Mouse (Mus musculus) testis, postnatal 10 days (tissue): Measurements from ENCODE around the gene Col4a4.
A peak's percentile ranks its signal among the peaks of the same experiment; 100 is the strongest.

Experiments used
- DNase-seq: peaks from one replicate; pipeline ENCODE4 v3.0.0; 2021; ENCODE audit warnings: low spot score

Col4a4 gene

DNA sequence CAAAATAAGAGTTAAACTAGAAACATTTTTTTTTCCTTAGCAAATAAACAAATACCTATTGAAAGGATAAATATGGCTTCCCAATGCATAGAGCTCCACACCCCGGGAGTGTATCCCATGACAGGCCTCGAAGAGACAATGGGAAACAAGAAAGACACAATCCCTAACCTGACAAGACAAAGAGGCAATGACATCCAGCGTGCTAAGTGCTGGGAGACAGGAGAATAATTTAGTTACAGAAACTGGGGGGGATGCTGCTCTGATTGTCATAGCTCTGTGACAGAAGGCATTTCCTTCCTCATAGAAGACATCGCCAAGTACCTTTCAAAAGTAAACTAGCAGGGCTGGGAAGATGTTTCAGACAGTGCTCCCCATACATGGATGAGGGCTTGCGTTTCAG is 111.4 kb downstream of the Col4a4 start:
- no peak for DNase-seq

GRCm38 (mm10) chr1:82474461-82474961 is 112.1 kb downstream of the Col4a4 start:
- DNase-seq, result no peak

- DNase-seq, result no peak
Measured at GRCm38 (mm10) chr1:82473467-82473866, 113.2 kb downstream of the Col4a4 start.

DNA sequence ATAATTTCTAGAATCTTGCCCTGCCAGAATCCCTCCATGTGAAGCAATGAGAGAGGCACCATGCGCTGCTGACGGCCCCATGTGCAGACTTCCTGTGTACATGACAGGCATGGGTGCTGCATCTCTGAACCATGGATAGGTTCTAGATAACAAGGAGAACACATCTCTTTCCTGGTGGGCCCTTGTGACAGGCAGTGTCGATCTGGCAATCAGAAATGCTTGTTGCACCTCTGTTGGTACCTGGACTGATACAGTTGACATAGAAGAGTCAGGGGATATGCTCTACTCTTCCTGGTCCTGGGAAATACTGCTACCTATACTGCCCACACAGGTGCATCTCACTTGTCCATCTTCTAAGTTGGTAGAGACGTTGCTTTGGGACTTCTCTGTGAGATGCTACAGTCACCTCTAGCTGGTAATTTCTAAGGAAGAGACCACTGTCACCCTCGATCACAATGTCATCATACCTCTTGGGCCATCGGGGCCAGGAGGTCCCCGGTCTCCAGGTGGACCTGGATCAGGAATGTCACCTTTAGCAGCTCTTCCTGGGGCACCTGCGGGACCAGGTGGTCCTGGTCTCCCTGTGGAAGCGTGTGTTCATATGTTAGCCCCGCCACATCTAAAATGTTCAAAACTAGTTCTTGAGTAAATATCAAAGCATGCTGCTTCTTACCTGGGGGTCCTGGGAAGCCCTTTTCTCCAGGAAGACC is 116.0 kb downstream of the Col4a4 start:
- DNase-seq, result no peak

GRCm38 (mm10) chr1:82468872-82469271 is 117.8 kb downstream of the Col4a4 start:
- no peak for DNase-seq

DNA sequence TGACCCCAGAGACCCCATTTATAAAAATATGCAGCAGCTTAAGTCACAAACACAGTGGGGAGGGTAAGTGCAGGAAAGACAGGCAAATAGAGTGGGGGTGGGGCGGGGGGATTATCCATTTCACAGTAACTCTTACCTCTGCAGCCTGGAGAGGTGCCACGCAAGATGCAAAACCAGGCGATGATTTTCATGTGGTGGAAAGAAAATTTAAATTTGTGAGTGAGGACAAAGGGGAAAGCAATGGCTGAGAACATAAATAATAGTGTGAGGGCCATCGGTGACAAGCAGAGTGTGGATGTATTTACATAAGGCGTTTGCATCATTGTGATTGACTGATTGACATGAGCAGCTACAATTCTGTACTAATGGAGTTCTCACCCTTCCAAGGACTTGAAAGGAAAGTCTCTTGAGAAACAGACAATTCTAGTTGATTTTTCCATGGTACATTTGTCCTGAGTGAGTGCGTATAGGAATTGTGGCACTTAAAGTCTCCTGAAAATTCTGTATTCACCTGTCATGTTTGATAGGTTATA is 121.3 kb downstream of the Col4a4 start:
- DNase-seq, result no peak

GRCm38 (mm10) chr1:82461041-82461440 is 125.6 kb downstream of the Col4a4 start:
- DNase-seq, result no peak

- no peak for DNase-seq
Measured at GRCm38 (mm10) chr1:82459926-82460325, 126.7 kb downstream of the Col4a4 start.

DNA sequence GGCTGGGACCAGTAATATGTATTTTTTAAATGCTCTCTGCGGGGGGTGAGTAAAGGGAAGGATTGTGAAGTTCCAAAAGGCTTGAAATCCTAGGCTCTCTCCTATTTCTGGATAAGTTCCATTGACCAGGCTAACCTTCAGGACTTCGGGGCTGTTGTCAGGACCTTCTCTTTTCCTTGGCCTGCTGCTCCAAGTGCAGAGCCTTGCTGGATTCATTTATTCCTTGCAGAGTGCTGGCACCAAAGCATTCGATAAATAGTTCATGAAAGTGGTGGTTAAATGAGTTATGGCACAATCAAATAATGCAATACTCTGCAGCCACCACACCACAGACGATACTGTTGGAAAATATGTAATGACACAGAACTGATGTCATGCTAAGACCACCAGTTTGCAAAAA is 127.3 kb downstream of the Col4a4 start:
- no peak for DNase-seq

DNA sequence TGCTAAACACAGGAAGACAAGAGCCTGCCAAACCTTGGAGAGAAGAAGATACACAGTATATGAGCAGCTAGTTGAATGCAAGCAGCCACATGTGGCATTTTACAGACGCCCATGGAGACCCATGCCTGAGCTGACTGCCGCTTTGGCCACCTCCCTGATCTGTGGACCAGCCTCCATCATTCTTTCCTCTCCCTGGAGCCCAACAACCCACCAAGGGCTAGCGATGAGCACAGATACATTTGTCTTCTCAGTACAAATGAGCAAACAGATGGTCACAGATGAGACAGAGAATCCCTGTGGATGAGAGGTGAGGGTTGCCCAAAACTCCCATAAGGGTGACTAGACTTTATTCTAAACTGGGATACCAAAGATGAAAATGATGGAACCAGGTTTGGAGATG is 132.6 kb downstream of the Col4a4 start:
- DNase-seq, result no peak

DNA sequence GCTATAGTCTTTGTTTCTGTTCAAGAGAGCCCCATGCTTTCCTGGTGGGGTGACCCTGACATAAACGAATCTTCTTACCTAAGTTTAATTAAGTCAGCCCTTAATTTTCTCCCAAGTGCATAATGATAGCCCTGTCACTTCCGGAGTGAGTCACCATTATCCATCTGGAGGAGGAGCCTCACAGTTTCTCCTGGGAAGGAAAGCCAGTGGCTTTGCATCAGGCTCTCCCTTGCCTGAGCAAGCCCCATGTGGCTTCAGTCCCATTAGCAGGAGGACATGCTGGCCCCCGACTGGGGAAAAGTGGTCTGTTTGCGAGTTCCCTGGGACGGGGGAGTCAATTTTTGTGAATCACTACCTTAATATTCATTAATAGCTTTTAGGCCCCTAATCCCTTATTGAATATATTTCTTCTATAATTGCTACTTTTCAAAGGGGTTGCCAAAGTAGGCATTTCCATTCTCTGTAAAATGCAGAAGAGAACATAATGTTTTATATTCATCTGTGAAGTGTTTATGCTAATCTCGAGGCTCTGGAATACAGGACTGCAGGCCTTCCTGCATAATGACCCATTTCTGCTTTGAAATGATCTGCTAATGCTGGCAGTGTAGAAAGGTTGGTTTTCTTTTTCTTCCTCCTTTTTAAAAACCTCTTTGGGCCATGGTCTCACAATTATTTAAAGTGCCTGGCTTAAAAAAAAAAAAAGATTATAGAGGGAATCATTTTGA is 134.6 kb downstream of the Col4a4 start:
- no peak for DNase-seq

DNA sequence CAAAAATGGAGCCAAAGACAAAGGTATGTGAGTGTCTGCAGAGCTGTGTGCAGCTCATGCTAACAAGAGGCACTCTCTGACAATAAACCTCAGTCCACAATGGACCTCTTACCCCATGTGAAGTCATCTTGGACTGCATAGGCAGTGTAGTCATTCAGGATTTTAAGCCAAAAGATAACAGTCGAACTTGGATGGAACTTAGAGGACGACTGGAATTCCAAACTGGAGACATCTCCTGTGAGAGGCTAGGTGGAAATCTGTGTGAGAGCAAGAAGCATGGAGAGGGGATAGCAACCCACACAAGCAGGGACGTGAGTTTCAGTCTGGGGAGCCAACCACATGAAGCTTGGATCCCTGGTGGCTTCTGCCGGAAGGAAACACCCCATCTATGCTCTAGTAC is 136.8 kb downstream of the Col4a4 start:
- no peak for DNase-seq

DNA sequence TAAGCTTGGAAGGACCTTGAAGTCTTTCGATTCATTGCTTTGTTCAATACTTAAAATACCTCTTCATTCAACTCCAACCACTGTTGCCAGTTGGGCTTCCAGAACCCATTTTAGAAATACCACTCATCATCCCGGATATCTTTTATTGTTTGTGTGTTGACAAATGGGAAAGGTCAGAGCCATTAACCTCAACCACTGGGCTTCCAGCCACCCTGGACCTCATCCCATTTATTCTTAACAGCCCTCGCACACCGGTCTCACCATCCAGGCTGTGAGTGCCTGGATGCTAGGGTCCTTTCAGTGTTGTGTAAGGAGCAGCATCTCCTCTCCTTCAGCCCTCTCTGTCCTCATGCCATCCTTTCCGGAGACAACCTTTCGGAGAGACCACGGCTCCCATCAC is 140.6 kb downstream of the Col4a4 start:
- no peak for DNase-seq

GRCm38 (mm10) chr1:82443517-82443916 is 143.1 kb downstream of the Col4a4 start:
- no peak for DNase-seq

DNA sequence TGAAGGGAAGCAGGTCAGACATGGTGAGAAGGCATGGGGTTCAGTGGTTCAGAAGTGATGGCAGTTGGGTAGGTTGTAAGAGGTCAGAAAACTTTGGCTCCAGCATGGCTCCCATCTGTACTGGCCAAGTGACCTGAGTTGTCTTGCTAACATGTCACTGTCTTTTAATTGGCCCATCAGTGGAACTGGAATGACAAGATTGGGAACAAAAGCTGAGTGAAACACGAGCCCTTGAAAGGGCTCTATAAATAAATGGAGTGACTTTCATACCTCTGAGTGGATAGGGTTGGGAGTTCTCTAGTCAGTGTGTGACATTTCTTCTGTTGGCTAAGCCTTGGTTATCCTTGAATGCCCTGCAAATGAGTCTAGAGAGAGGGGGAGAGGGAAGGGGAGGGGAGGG is 146.5 kb downstream of the Col4a4 start:
- DNase-seq, result no peak

- DNase-seq, result no peak
Measured at GRCm38 (mm10) chr1:82437273-82437672, 149.4 kb downstream of the Col4a4 start.

GRCm38 (mm10) chr1:82433649-82434005 is 153.0 kb downstream of the Col4a4 start:
- no peak for DNase-seq

DNA sequence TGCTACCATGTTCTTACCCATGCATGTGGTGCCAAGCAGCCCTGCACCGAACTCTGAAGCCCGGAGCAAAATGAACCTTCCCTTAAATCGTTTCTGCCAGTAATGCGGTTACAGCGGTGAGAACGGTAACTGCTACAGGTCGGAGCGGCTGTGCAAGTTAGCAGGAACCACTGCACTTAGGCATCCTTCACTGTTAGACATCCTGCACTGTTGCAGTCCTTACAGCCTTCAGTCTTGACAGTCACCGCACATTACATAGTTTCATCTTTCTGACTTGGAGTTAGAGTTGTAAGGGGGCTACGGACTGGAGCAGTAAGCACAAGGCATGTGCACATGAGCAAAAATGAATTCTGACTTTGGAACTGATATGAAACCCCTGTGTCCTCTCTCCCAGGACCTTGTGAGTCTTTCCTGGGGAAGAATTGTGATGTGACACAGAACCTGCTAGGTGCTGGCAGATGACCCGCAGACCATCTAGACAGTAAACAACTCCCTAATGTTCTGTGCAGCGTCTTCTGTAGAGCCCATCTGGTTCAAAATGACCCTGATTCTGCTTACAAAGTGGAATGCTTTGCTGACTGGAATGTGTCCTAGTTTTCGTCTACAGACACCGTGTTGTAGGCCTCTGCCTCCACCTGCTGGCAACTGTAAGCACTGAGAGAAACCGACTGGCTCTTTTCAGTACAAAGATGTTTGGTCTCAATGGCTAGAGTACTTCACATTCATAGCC is 153.6 kb downstream of the Col4a4 start:
- DNase-seq, result peak; percentile 83

DNA sequence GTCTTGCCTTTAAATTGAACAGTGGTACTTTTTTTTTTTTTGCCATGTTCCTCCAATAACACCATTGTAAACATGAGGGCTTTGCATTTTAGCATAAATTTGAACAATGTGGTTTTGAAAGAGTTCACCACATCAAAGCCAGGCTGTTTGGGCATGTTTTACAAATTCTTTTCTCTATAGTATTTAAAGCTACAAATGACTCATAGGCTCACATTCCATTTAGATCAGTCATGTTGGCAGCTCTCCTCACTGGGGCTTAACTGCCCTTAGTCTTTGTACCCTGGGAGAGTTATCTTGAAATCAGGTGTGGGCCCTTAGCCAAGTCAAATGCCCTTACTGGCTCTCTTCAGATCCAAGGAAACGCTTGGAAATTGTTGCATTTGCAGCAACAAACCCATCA is 157.6 kb downstream of the Col4a4 start:
- no peak for DNase-seq

GRCm38 (mm10) chr1:82427729-82428128 is 158.9 kb downstream of the Col4a4 start:
- DNase-seq, result no peak

DNA sequence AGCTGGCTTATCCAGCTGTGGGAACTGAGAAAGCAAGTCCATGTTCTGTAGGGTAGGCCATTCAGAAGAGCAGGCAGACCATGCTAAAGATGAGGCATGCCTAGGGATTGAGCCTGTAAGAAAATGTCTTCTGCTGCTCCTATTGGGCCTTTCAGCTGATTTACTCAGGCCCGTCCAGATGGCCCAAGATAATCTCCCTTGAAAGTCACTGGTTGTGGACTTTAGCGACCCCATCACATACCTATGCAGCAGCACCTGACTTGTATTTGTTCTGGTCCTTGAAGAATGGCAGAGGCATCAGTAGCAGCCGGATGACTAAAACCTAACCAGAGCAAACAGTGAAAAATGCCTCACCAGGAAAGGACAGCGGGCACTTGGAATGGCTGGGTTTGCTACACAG is 171.0 kb downstream of the Col4a4 start:
- DNase-seq, result no peak

- DNase-seq, result no peak
Measured at GRCm38 (mm10) chr1:82414434-82415045, 172.1 kb downstream of the Col4a4 start.
